Mouse (Mus musculus) cerebellum, adult 2 months (tissue): ENCODE measurements at regions not wholly inside any gene's neighbourhood (a gene's known extent, or its start where the extent isn't known, plus 50 kb on each side); places are given as distances from the start of the nearest gene placed in this dataset.

Experiments
- DNase-seq, 2 experiments: peaks; one replicate each; pipeline ENCODE4 v3.0.0; 2021
- H3K27ac ChIP-seq: fragments of 200-500 bp; 2 replicates; pipeline ENCODE4 v1.5.1; 2012; ENCODE audit warnings: low read length, control low read depth, inconsistent platforms; ENCODE audit not compliant: insufficient read depth
- H3K27me3 ChIP-seq: fragments of 200-500 bp; 2 replicates; pipeline ENCODE4 v1.6.1; 2012; ENCODE audit warnings: inconsistent platforms, mild to moderate bottlenecking, low read length, moderate library complexity; ENCODE audit not compliant: control insufficient read depth, insufficient read depth
- H3K4me1 ChIP-seq: fragments of 200-500 bp; 2 replicates; pipeline ENCODE4 v1.6.1; 2011; ENCODE audit warnings: low read length; ENCODE audit not compliant: control insufficient read depth, insufficient read depth
- H3K4me3 ChIP-seq: fragments of 200-500 bp; replicated peaks from 2 replicates; pipeline ENCODE3; 2011; ENCODE audit warnings: mild to moderate bottlenecking, low read depth, low read length, control low read depth; ENCODE audit not compliant: insufficient read depth
- CTCF ChIP-seq: fragments of 200-500 bp; IDR thresholded peaks from 2 replicates; pipeline ENCODE4 v1.5.1; 2011; ENCODE audit warnings: low read depth, mild to moderate bottlenecking, control low read depth, low read length, moderate library complexity, borderline replicate concordance; ENCODE audit not compliant: insufficient read depth
- POLR2A ChIP-seq: fragments of 200-500 bp; IDR thresholded peaks from 2 replicates; pipeline ENCODE4 v1.6.1; 2011; ENCODE audit warnings: low read length, control low read depth, borderline replicate concordance; ENCODE audit not compliant: insufficient read depth
- WGBS: fragments of 180-500 bp; shearing (Covaris S2); methylation state at CpG from one replicate; pipeline ENCODE4 v1.1.7; 2018; 5-methylcytosine and 5-hydroxymethylcytosine counted together

GRCm38 (mm10) chr13:39950203-39950602, 411.0 kb downstream of the Ofcc1 start:
- Histone ChIP-seq H3K27me3 (no peaks in the 10 kb centered on the region), H3K4me1 (no peaks in the 10 kb centered on the region), H3K27ac (no peak overlapping the region), H3K4me3 (no peak overlapping the region)
- WGBS, result 26% methylated on average over 7 of the region's 7 CpGs
- DNase-seq, result no peak
- TF ChIP-seq CTCF (no peak), POLR2A (no peak)

DNA sequence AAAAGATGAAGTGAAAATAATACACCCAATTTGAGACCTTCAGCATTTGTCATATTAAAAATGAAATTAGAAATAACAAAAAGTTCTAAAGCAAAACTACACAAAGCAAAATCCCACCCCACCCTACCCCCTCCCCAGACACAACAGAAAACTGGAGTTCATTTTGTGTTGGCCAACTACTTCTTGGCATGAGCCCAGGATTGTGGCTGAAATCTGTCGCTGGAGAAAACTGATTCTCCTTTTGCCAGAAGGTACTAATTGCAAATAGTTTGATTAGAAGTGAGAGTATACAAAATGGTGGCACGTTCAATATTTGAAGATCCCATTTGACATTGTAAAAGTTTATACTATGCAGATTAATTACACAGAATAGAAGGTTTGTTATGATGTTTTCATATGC, 426.0 kb downstream of the Ofcc1 start:
- Histone ChIP-seq H3K27ac (no peak overlapping the region), H3K27me3 (no peaks in the 10 kb centered on the region), H3K4me3 (no peak overlapping the region), H3K4me1 (no peaks in the 10 kb centered on the region)
- WGBS, result 9% methylated on average over 2 of the region's 2 CpGs
- TF ChIP-seq CTCF, result no peak
- DNase-seq, result peak in 1 of 2 experiments; percentile 6

GRCm38 (mm10) chr13:39931487-39931886, 429.8 kb downstream of the Ofcc1 start:
- no peak for TF ChIP-seq POLR2A
- TF ChIP-seq CTCF, result no peak
- WGBS, result 70% methylated on average over 3 of the region's 3 CpGs
- Histone ChIP-seq H3K4me1 (no peaks in the 10 kb centered on the region), H3K4me3 (no peak overlapping the region), H3K27me3 (no peaks in the 10 kb centered on the region), H3K27ac (no peak overlapping the region)
- DNase-seq, result no peak

- no peaks in the 10 kb centered on the region for H3K4me1 ChIP-seq
- DNase-seq, result no peak
- TF ChIP-seq CTCF, result no peak
- TF ChIP-seq POLR2A, result no peak
- no peak overlapping the region for H3K27ac ChIP-seq
- WGBS, result 69% methylated on average over 7 of the region's 7 CpGs
- H3K27me3 ChIP-seq, result no peaks in the 10 kb centered on the region
- H3K4me3 ChIP-seq, result no peak overlapping the region
These were observed 432.7 kb downstream of the Ofcc1 start for GRCm38 (mm10) chr13:39928573-39928972.

GRCm38 (mm10) chr13:39924366-39924765, 436.9 kb downstream of the Ofcc1 start:
- no peak for DNase-seq
- 85% methylated on average over 4 of the region's 4 CpGs for WGBS
- Histone ChIP-seq H3K4me3 (no peak overlapping the region), H3K27ac (no peak overlapping the region), H3K27me3 (no peaks in the 10 kb centered on the region), H3K4me1 (no peaks in the 10 kb centered on the region)
- no peak for TF ChIP-seq POLR2A
- no peak for TF ChIP-seq CTCF

GRCm38 (mm10) chr13:39923113-39923512, 438.1 kb downstream of the Ofcc1 start:
- Histone ChIP-seq H3K4me3 (no peak overlapping the region), H3K4me1 (no peaks in the 10 kb centered on the region), H3K27ac (no peak overlapping the region), H3K27me3 (no peaks in the 10 kb centered on the region)
- TF ChIP-seq POLR2A (no peak), CTCF (no peak)
- no peak for DNase-seq
- WGBS, result 31% methylated on average over 9 of the region's 9 CpGs

GRCm38 (mm10) chr13:39907720-39908119, 453.5 kb downstream of the Ofcc1 start:
- no peak overlapping the region for H3K27ac ChIP-seq
- H3K4me3 ChIP-seq, result no peak overlapping the region
- no peaks in the 10 kb centered on the region; the same call in 1 of the 2 replicates for H3K27me3 ChIP-seq
- TF ChIP-seq CTCF, result no peak
- TF ChIP-seq POLR2A, result no peak
- WGBS, result 54% methylated on average over 10 of the region's 10 CpGs
- no peak for DNase-seq
- H3K4me1 ChIP-seq, result no peaks in the 10 kb centered on the region

GRCm38 (mm10) chr13:39904264-39904663, 457.0 kb downstream of the Ofcc1 start:
- no peak for TF ChIP-seq CTCF
- TF ChIP-seq POLR2A, result no peak
- WGBS, result 22% methylated on average over 8 of the region's 8 CpGs
- Histone ChIP-seq H3K27me3 (no peaks in the 10 kb centered on the region; the same call in 1 of the 2 replicates), H3K4me3 (no peak overlapping the region), H3K27ac (no peak overlapping the region), H3K4me1 (no peaks in the 10 kb centered on the region)
- DNase-seq, result no peak

DNA sequence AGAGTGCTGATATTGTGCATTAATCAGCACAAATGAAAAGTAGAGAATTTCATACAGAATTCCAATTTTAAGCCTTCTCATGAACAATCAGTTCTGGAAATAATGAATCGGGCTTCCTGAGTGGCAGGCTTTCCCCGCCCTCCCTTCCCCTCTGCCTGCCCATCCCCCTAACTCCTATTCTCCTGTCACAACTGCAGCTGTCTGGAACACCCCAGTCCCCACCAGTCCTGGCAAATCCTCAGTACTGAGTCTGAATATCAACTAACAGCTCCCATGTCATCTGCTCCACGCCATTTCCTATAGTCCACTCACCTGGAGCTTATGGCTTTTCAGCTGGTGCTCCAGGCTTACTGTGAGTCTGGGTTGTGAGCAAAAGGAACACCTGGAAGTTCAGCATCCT, 457.9 kb downstream of the Ofcc1 start:
- no peak for DNase-seq
- H3K4me1 ChIP-seq, result no peaks in the 10 kb centered on the region
- H3K27me3 ChIP-seq, result no peaks in the 10 kb centered on the region
- no peak overlapping the region for H3K27ac ChIP-seq
- WGBS, result 55% methylated on average over 3 of the region's 3 CpGs
- no peak overlapping the region for H3K4me3 ChIP-seq
- TF ChIP-seq POLR2A (no peak), CTCF (no peak)
